Mouse (Mus musculus) hindbrain, embryonic 12.5 days (tissue): ENCODE measurements around the gene Ccnd3. TPM values are rescaled to one million over a fixed set of nuclear protein-coding genes. Genes with fewer than 3 reads are reported as not detected.

Experiments used
- ATAC-seq: fragments of 200-750 bp; cut with Nextera tagmentation; 2 replicates; pipeline ENCODE4 v1.8.0; 2017; ENCODE audit warnings: moderate TSS enrichment; ENCODE audit not compliant: low FRiP score
- H3K27ac ChIP-seq: fragments of 300-500 bp; sonication (generic); 2 replicates; pipeline ENCODE4 v1.5.1; 2016; ENCODE audit warnings: mild to moderate bottlenecking
- H3K27me3 ChIP-seq: fragments of 300-500 bp; sonication (generic); 2 replicates; pipeline ENCODE4 v1.6.1; 2016; ENCODE audit warnings: mild to moderate bottlenecking
- H3K36me3 ChIP-seq: fragments of 300-500 bp; sonication (generic); 2 replicates; pipeline ENCODE4 v1.6.1; 2016; ENCODE audit warnings: mild to moderate bottlenecking
- H3K4me1 ChIP-seq: fragments of 300-500 bp; sonication (generic); 2 replicates; pipeline ENCODE4 v1.6.1; 2016
- H3K4me2 ChIP-seq: fragments of 300-500 bp; sonication (generic); replicated peaks from 2 replicates; pipeline ENCODE4 v1.6.1; 2016; ENCODE audit warnings: mild to moderate bottlenecking
- H3K4me3 ChIP-seq: fragments of 300-500 bp; sonication (generic); 2 replicates; pipeline ENCODE4 v1.5.1; 2016; ENCODE audit warnings: mild to moderate bottlenecking
- H3K9ac ChIP-seq: fragments of 300-500 bp; sonication (generic); 2 replicates; pipeline ENCODE4 v1.6.1; 2016; ENCODE audit warnings: mild to moderate bottlenecking, moderate library complexity
- H3K9me3 ChIP-seq: fragments of 300-500 bp; sonication (generic); replicated peaks from 2 replicates; pipeline ENCODE4 v1.6.1; 2016; ENCODE audit warnings: mild to moderate bottlenecking
- WGBS: fragments of 180-500 bp; shearing (Covaris S2); methylation state at CpG from one replicate; pipeline ENCODE4 v1.1.7; 2016; 5-methylcytosine and 5-hydroxymethylcytosine counted together
- polyA plus RNA-seq: library from polyadenylated mRNA; unstranded; fragments of >200 nt; fragmentation: Nextera tagmentation; extraction: Ambion mirVana; gene quantifications from 2 replicates; pipeline ENCODE4 v1.2.1, GENCODE M21; 2016

The Ccnd3 gene
- polyA plus RNA-seq, 1 experiment from 2014 or later, result 177 TPM

- Histone ChIP-seq H3K4me1 (no peaks in the 10 kb centered on the region), H3K9ac (no peak overlapping the region), H3K4me3 (no peak overlapping the region), H3K4me2 (no peak overlapping the region), H3K27me3 (no peaks in the 10 kb centered on the region), H3K9me3 (no peaks in the 10 kb centered on the region), H3K36me3 (no peaks in the 10 kb centered on the region), H3K27ac (no peak overlapping the region)
- 93% methylated on average over 4 of the region's 4 CpGs for WGBS
- ATAC-seq, result no peak
Observed at GRCm38 (mm10) chr17:47539128-47539527, 34.3 kb downstream of the Ccnd3 start.

- WGBS, result 71% methylated on average over 5 of the region's 5 CpGs
- no peaks in the 10 kb centered on the region for H3K4me1 ChIP-seq
- H3K9ac ChIP-seq, result no peak overlapping the region
- H3K4me2 ChIP-seq, result no peak overlapping the region
- no peaks in the 10 kb centered on the region for H3K27me3 ChIP-seq
- no peaks in the 10 kb centered on the region for H3K9me3 ChIP-seq
- H3K27ac ChIP-seq, result no peak overlapping the region
- no peak for ATAC-seq
- H3K36me3 ChIP-seq, result no peaks in the 10 kb centered on the region
- no peak overlapping the region for H3K4me3 ChIP-seq
Observed at GRCm38 (mm10) chr17:47542061-47542460, 37.2 kb downstream of the Ccnd3 start.

- Histone ChIP-seq H3K4me1 (no peaks in the 10 kb centered on the region), H3K4me2 (no peak overlapping the region), H3K9ac (no peak overlapping the region), H3K9me3 (no peaks in the 10 kb centered on the region), H3K4me3 (no peak overlapping the region), H3K36me3 (no peaks in the 10 kb centered on the region), H3K27ac (no peak overlapping the region), H3K27me3 (no peaks in the 10 kb centered on the region)
- 76% methylated on average over 7 of the region's 7 CpGs for WGBS
- ATAC-seq, result no peak
Observed at GRCm38 (mm10) chr17:47543051-47543650, 38.3 kb downstream of the Ccnd3 start.

GRCm38 (mm10) chr17:47545154-47545553, 40.3 kb downstream of the Ccnd3 start:
- Histone ChIP-seq H3K27ac (no peak overlapping the region), H3K27me3 (no peaks in the 10 kb centered on the region), H3K4me2 (no peak overlapping the region), H3K4me3 (no peak overlapping the region), H3K9ac (no peak overlapping the region), H3K4me1 (no peaks in the 10 kb centered on the region), H3K9me3 (no peaks in the 10 kb centered on the region), H3K36me3 (no peaks in the 10 kb centered on the region)
- no peak for ATAC-seq
- WGBS, result 93% methylated on average over 12 of the region's 12 CpGs

- WGBS, result 86% methylated on average over 17 of the region's 17 CpGs
- ATAC-seq, result no peak
- Histone ChIP-seq H3K4me1 (no peaks in the 10 kb centered on the region), H3K4me3 (no peak overlapping the region), H3K36me3 (no peaks in the 10 kb centered on the region), H3K4me2 (no peak overlapping the region), H3K9ac (no peak overlapping the region), H3K27me3 (no peaks in the 10 kb centered on the region), H3K27ac (no peak overlapping the region), H3K9me3 (no peaks in the 10 kb centered on the region)
Observed at GRCm38 (mm10) chr17:47545861-47546331, 41.0 kb downstream of the Ccnd3 start.

- Histone ChIP-seq H3K27me3 (no peaks in the 10 kb centered on the region), H3K4me1 (no peaks in the 10 kb centered on the region), H3K36me3 (no peaks in the 10 kb centered on the region), H3K4me3 (no peak overlapping the region), H3K9ac (no peak overlapping the region), H3K4me2 (no peak overlapping the region), H3K27ac (no peak overlapping the region), H3K9me3 (no peaks in the 10 kb centered on the region)
- ATAC-seq, result no peak
- 82% methylated on average over 7 of the region's 7 CpGs for WGBS
Observed at GRCm38 (mm10) chr17:47551049-47551448, 46.2 kb downstream of the Ccnd3 start.

- Histone ChIP-seq H3K9ac (no peak overlapping the region), H3K36me3 (no peaks in the 10 kb centered on the region), H3K27ac (no peak overlapping the region), H3K9me3 (no peaks in the 10 kb centered on the region), H3K4me3 (no peak overlapping the region), H3K27me3 (no peaks in the 10 kb centered on the region), H3K4me1 (no peaks in the 10 kb centered on the region), H3K4me2 (no peak overlapping the region)
- ATAC-seq, result no peak
Observed at GRCm38 (mm10) chr17:47552994-47553393, 48.1 kb downstream of the Ccnd3 start.

GRCm38 (mm10) chr17:47554621-47555020, 49.8 kb downstream of the Ccnd3 start:
- no peak overlapping the region for H3K4me2 ChIP-seq
- no peaks in the 10 kb centered on the region for H3K9me3 ChIP-seq
- no peak overlapping the region for H3K9ac ChIP-seq
- WGBS, result 73% methylated on average over 8 of the region's 10 CpGs
- no peak overlapping the region for H3K27ac ChIP-seq
- no peaks in the 10 kb centered on the region for H3K36me3 ChIP-seq
- no peak overlapping the region for H3K4me3 ChIP-seq
- no peaks in the 10 kb centered on the region for H3K27me3 ChIP-seq
- no peak for ATAC-seq
- no peaks in the 10 kb centered on the region for H3K4me1 ChIP-seq

GRCm38 (mm10) chr17:47557179-47557578, 52.3 kb downstream of the Ccnd3 start:
- Histone ChIP-seq H3K9me3 (no peaks in the 10 kb centered on the region), H3K27ac (no peak overlapping the region), H3K4me3 (no peak overlapping the region), H3K9ac (no peak overlapping the region), H3K36me3 (no peaks in the 10 kb centered on the region), H3K4me1 (no peaks in the 10 kb centered on the region), H3K4me2 (no peak overlapping the region), H3K27me3 (no peaks in the 10 kb centered on the region)
- WGBS, result 83% methylated on average over 3 of the region's 3 CpGs
- ATAC-seq, result no peak

GRCm38 (mm10) chr17:47559726-47560125, 54.9 kb downstream of the Ccnd3 start:
- 65% methylated on average over 6 of the region's 6 CpGs for WGBS
- Histone ChIP-seq H3K4me2 (no peak overlapping the region), H3K4me1 (no peaks in the 10 kb centered on the region), H3K27me3 (no peaks in the 10 kb centered on the region), H3K27ac (no peak overlapping the region), H3K9me3 (no peaks in the 10 kb centered on the region), H3K36me3 (no peaks in the 10 kb centered on the region), H3K9ac (no peak overlapping the region), H3K4me3 (no peak overlapping the region)
- no peak for ATAC-seq

- H3K4me2 ChIP-seq, result no peak overlapping the region
- H3K36me3 ChIP-seq, result no peaks in the 10 kb centered on the region
- WGBS, result 78% methylated on average over 6 of the region's 6 CpGs
- H3K9ac ChIP-seq, result no peak overlapping the region
- no peak overlapping the region for H3K27ac ChIP-seq
- no peaks in the 10 kb centered on the region for H3K27me3 ChIP-seq
- H3K4me1 ChIP-seq, result peaks cover 3% of the 10 kb centered on the region
- no peak overlapping the region for H3K4me3 ChIP-seq
- no peak for ATAC-seq
- H3K9me3 ChIP-seq, result no peaks in the 10 kb centered on the region
Observed at GRCm38 (mm10) chr17:47562875-47563274, 58.0 kb downstream of the Ccnd3 start.

GRCm38 (mm10) chr17:47564612-47565011, 59.8 kb downstream of the Ccnd3 start:
- no peak for ATAC-seq
- H3K36me3 ChIP-seq, result no peaks in the 10 kb centered on the region
- no peak overlapping the region for H3K9ac ChIP-seq
- no peaks in the 10 kb centered on the region for H3K27me3 ChIP-seq
- H3K9me3 ChIP-seq, result no peaks in the 10 kb centered on the region
- H3K27ac ChIP-seq, result no peak overlapping the region
- peaks cover 8% of the 10 kb centered on the region for H3K4me1 ChIP-seq
- no peak overlapping the region for H3K4me3 ChIP-seq
- H3K4me2 ChIP-seq, result no peak overlapping the region
- 86% methylated on average over 5 of the region's 5 CpGs for WGBS

- ATAC-seq, result peak; percentile 63
- H3K4me2 ChIP-seq, result no peak overlapping the region
- no peaks in the 10 kb centered on the region for H3K36me3 ChIP-seq
- H3K4me1 ChIP-seq, result peaks cover 8% of the 10 kb centered on the region
- H3K9me3 ChIP-seq, result no peaks in the 10 kb centered on the region
- no peaks in the 10 kb centered on the region for H3K27me3 ChIP-seq
- no peak overlapping the region for H3K27ac ChIP-seq
- WGBS, result 18% methylated on average over 2 of the region's 2 CpGs
- no peak overlapping the region for H3K9ac ChIP-seq
- no peak overlapping the region for H3K4me3 ChIP-seq
Observed at GRCm38 (mm10) chr17:47566133-47566532, 61.3 kb downstream of the Ccnd3 start.
